Mouse (Mus musculus) cerebellum, postnatal 14 days (tissue): ENCODE results near the gene Tinf2.

ENCODE experiments used
- DNase-seq, 2 experiments: peaks; one replicate each; pipeline ENCODE4 v3.0.0; 2021; ENCODE audit warnings: mixed read lengths in 2 of 2

The Tinf2 gene

DNA sequence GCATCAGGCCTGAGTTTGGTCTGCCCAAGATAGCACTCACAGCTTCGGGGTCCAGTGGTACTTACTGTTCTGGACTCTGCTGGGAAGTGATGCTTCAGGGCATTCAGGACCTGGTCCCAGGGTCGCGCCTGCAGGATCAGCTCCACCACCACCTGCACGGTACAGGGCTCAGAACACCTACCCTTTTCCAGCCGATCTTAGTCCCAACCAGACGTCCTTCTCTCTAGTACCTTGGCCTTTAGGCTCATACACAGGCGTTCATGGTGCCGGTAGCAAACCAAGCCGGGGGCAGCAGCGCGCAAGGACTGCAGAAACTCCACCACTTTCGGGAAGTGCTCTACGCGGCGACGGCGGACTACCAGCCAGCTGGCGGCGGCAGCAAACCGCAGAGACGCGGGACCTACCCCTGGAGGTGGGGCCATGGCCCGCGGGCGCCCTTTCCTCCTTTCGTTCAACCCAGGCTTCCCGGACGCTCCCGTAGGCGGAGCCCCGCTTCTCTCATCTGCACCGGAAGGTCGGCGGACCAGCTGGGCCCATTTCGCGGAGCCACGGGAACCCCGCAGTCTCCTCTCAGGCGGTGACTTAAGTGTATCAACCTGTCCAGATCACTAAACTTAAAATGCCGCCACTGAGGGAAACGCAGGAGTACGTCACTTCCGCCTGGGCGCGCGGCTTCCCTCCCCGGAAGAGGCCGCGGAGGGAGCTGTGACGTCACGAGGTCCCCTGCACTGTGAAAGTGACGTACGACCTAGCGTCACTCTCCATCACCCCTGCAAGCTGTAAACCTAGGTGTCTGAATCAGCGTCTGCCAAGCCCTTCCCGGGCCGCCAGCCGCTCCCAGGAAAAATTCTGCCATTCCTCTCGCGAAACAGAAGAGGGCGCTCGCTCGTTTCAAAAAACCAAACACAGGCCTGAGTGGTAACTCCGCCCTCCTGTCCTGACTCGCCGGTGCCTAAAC, at the start of gene Tinf2:
Tinf2 (minus strand) TSS at position 661 of the 958 bp plus-strand sequence.
- peak; percentile 96 to 98 for DNase-seq

- DNase-seq, result peak; percentile 54 to 65
Measured at GRCm38 (mm10) chr14:55730531-55731032, 49.0 kb upstream of the Tinf2 start.

DNA sequence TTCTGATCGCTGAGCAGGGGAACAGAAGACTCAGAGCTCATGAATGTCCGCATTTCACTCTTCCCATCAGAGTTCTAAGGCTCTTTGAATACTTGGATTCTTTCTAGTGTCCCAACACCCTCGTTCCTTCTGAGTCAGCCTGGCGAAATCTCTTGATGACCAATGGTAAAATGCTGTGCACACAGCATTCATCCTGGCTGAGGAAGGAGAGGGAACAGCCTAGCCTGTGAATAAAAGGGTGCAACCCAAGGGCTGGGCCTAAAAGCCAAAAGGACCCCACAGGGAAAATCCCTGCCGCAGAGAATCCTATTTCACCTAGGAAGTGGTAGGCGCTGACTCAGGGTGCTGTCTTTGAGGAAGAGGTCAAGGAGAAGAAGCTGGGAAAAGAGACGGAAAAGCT, 48.5 kb upstream of the Tinf2 start:
- DNase-seq, result no peak

GRCm38 (mm10) chr14:55727889-55728685, 46.5 kb upstream of the Tinf2 start:
- no peak for DNase-seq

DNA sequence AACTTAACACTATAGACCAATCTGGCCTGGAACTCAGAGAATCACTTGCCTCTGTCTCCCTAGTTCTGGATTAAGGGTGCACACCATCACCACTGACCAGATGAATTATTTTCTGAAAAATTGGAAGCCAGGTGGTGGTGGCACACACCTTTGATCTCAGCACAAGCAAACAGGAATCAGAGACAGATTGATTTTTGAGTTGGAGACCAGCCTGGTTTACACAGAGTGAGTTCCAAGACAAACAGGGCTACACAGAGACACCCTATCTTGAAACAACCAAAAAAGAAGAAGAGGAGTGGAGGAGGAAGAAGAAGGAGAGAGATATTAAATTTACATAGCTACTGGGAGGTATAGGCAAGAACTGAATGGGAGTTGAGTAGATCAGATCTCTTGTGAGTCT, 44.6 kb upstream of the Tinf2 start:
- no peak for DNase-seq

GRCm38 (mm10) chr14:55724411-55724871, 42.8 kb upstream of the Tinf2 start:
- DNase-seq, result no peak

DNA sequence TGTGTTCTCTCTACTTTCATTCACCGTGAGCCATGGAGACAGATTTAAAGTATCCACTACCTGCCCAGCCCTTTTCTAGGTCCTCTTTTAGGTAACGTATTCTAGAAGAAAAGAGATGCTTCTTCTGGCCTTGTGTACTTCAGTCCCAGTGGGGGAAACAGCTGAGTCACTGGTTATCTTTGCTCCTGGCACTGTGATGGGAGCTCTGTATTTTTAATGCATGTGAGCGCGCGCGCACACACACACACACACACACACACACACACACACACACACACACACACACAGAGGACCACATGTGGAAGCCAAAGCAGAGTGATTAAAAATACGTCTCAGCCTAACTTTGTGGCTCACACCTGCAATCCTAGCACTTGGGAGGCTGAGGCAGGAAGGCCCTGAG, 41.8 kb upstream of the Tinf2 start:
- no peak for DNase-seq

- no peak for DNase-seq
Measured at GRCm38 (mm10) chr14:55722438-55722945, 40.9 kb upstream of the Tinf2 start.

DNA sequence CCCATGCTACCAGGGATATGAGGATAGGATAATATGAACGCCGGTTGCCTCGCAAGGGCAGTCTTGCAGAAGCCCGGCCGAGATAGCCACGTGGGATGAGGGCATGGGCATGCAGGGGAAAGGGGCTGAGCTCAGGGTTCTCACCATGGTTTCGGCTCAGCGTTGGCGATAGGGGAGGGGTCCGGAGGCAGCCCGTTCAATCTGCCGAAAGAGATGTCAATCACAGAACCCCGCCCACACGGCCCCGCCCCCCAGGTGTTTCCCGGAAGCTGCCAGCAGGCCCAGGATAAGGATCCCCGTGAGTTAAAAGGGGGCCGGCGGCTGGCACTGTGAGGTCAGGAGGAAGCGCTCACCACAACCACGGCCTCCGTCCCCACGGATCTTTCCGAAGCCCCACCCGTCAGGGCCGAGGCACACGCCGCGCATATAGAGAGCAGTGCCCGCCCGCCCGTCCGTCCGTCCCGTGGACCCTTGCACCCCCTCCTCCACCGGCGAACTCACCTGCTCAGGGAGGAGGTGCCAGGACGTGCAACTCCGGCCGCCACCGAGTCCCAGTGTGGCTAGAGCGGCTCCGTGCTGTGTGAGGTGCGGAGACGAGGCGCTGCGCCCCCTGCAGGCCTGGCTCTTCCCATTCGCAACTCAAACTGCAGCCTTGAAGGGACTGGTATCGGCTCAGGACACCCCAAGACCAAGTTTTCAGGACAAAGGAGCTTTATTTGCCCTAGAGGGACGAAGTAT, 40.2 kb upstream of the Tinf2 start, which contains the start of gene Rabggta:
Rabggta (minus strand) TSS at position 564 of the 738 bp plus-strand sequence.
- DNase-seq, result peak; percentile 96 to 97

DNA sequence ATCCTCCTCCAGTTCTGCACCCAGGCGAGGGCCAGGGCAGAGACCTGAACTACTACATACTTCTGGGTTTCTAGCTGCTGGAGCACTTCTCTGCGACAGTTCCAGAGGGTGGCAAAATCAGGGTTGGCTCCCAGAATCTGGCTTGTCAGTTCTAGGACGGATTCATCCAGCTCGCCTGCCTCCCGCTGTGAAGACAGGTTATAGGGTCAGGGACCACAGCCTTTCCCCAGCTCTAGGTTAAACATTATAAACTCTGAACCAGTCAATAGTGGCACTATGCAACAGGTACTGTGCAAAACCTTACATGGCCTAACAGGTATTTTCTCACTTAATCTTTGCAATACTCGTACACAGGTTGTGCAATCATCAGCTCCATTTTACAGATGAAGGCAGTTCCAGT, 39.5 kb upstream of the Tinf2 start:
- DNase-seq, result peak; percentile 18 to 40

DNA sequence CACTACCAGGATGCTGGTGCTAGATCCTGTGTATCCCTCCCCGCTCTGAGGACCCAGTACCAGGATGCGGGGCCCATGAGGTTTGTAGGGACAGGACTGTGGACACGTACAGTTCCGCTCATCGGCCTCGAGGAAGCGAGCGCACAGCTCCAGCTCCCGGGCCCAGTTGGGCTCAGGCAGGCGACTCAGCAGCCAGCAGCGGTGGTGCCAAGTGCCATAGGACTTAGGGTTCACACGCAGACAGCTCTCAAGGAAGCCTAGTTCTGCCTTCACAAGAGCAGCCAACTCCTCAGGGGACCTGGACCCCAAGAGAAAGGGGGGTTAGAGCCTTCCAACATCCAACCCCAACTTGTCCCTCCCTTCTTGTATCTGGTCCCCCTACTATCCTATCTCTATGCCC, 39.0 kb upstream of the Tinf2 start:
- no peak for DNase-seq

DNA sequence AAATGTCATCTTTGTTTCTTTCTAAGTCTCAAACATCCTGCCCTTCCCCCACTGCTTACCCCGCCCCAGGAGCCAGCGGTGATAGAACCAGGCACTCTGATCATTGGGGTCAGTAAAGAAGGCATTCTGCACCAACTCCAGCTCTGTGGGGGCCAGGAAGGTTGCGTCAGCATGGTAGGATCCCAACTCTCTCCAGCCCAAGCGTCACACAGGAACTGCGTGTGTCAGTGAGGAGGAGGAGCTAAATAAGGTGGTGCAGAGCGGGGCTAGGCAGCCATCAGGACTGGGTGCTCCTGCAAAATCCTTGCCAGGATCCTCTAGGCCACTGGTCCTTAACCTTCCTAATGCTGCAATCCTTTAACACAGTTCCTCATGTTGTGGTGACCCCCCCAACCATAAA, 38.1 kb upstream of the Tinf2 start:
- DNase-seq, result no peak

- no peak for DNase-seq
Measured at GRCm38 (mm10) chr14:55716884-55717283, 35.3 kb upstream of the Tinf2 start.

DNA sequence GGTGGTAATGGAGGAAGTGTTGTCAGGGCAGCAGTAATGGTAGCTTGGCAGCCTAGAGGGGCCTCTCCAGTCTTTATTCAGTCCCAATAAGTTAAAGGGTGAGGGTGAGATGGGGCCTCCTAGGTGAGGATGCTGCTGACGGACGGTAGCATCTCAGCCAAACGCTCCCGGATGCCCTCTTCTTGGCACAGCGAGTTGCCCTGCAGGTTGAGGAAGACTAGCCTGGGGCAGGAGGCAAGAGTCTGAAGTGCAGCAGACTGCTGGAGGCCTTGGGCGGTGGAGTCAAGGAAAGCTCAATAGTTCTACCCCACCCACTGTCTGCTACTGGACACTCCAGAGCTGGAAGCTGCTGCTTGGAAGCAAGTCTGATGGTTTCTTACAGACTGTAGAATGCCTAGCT, 34.7 kb upstream of the Tinf2 start:
- no peak for DNase-seq

DNA sequence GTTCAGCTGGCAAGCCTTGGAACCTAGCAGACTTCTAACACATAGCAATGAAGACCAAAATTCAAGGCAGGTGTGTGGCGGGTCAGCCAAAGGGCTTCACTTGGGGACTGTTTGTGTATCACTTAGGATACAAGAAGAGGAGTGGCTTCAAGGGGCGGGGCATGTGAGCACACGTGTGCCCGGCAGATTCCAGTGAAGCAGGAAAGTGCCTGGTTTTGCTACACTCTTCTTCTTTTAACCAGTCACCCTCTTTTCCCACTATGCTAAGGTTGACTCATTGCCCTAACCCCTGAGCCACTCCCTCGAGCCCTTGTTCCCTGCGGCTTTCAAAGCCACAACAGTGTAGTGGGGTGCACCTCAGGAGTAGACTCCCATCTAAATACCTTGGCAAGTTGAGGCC, 33.3 kb upstream of the Tinf2 start:
- DNase-seq, result no peak

DNA sequence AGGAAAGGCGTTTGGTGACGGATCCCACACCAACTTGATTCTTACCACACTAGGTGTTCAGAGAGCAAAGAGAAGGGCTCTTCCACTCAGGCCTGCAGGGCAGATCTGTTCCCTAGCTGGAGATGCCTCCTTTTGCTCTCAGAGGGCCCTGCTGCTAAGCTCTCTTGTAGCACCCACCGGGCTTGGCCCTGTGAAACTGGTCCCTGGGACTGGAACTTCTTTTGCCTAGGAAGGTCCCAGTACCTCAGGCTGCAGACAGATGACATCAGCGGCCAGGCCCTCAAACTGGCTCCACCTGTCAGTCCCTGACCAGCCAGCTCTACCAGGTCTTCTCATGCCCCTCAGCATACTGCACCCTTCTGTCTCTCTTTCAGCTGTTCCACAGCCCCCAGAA, 32.1 kb upstream of the Tinf2 start, which contains the start of gene Tgm1:
Tgm1 (minus strand) TSS at position 198 of the 394 bp plus-strand sequence.
- no peak for DNase-seq

- no peak for DNase-seq
Measured at GRCm38 (mm10) chr14:55713007-55713728, 31.5 kb upstream of the Tinf2 start.

DNA sequence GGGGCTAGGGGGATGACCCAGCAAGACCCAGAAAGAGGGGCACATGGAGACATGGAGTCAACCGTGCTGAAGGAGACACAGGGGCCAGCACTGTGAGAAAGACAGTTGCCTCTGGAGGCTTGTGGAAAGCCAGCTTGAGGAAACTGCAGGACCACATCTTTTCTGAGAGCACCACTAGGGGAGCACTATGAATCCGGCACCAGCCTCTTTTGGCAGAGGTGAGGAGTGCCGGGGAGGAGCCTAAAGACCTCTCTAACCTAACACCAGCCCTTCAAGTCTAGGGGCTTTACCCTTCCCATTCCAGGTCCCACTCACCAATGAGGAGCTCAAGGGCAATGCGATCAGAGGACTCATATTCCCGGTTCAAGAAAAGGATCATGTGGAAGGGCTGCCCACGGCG, 30.2 kb upstream of the Tinf2 start:
- DNase-seq, result no peak

- no peak for DNase-seq
Measured at GRCm38 (mm10) chr14:55709509-55709908, 27.9 kb upstream of the Tinf2 start.

DNA sequence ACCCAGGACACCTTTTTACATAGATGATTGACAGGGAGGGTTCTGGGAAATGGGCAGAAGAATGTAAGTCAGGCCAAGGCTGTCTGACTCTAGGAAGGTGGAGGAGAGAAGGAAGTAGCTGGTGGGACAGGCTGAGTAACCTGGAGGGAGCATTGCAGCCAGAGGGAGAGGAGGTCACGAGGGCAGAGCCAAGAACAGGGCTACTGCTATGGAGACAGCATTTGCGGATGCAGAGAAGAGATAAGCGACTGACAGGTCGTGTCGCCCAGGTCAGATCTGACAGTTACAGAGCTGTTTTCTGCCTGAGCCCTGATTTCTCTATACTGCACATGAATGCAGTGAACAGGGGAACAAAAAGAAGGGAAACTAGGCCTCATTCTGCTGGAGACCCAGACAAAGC, 25.8 kb upstream of the Tinf2 start:
- no peak for DNase-seq

- no peak for DNase-seq
Measured at GRCm38 (mm10) chr14:55706051-55706600, 24.5 kb upstream of the Tinf2 start.
